Mouse (Mus musculus) megakaryocyte, embryonic 14.5 days (primary cell): ENCODE measurements around the gene Dcaf8. TPM values are rescaled to one million over a fixed set of nuclear protein-coding genes. Genes with fewer than 3 reads are reported as not detected.

ENCODE experiments used
- H3K27me3 ChIP-seq: replicated peaks from 2 replicates; pipeline ENCODE3; 2012; ENCODE audit warnings: inconsistent platforms
- H3K36me3 ChIP-seq: replicated peaks from 2 replicates; pipeline ENCODE3; 2012; ENCODE audit warnings: low read length, inconsistent platforms, mixed read lengths
- H3K4me1 ChIP-seq: 2 replicates; pipeline ENCODE4 v1.6.1; 2012; ENCODE audit warnings: inconsistent platforms
- H3K4me3 ChIP-seq: replicated peaks from 2 replicates; pipeline ENCODE3; 2012; ENCODE audit warnings: moderate library complexity, mild to moderate bottlenecking, inconsistent platforms
- H3K9me3 ChIP-seq: 2 replicates; pipeline ENCODE4 v1.6.1; 2012; ENCODE audit warnings: inconsistent platforms
- FLI1 ChIP-seq: IDR thresholded peaks from 2 replicates; pipeline ENCODE4 v1.6.1; 2012; ENCODE audit warnings: low read length, inconsistent platforms, mixed read lengths
- GATA1 ChIP-seq: IDR thresholded peaks from 3 replicates; pipeline ENCODE4 v1.6.1; 2012; ENCODE audit warnings: mixed read lengths, low read length, inconsistent platforms, borderline replicate concordance
- polyA plus RNA-seq: library from polyadenylated mRNA; stranded (reverse); fragments of >175 nt; gene quantifications from 2 replicates; pipeline ENCODE4 v1.2.3, GENCODE M21; 2012; ENCODE audit warnings: low replicate concordance; ENCODE audit not compliant: insufficient read depth

The Dcaf8 gene
- polyA plus RNA-seq, 1 experiment: 34.6 TPM

DNA sequence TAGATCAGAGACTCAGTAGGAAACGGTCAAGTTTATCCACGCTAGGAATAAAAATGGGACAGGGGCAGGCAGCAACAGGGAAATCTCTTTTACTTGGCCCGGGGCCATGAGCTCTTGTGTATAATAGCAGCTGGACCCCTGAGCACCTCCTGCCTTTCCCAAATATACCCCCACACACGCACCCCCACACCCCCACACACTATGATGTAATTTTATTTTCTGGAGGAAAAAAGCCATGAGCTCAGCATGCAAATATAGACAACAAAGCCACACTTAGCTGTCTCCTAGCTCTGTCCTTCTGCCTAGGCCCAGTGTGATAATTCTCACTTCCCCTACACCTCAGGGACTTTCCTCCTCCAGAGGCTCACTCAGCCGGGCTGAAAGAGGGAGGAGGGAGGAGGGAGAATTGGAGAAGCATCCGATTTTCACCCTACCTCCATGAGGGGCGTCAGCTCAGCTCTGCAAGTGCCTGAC, 59.3 kb downstream of the Dcaf8 start:
- Histone ChIP-seq H3K36me3 (peaks cover 50% of the 10 kb centered on the region), H3K27me3 (peaks cover 2% of the 10 kb centered on the region), H3K9me3 (no peaks in the 10 kb centered on the region), H3K4me3 (no peak overlapping the region), H3K4me1 (peaks cover 66% of the 10 kb centered on the region)
- TF ChIP-seq GATA1 (no peak), FLI1 (no peak)

DNA sequence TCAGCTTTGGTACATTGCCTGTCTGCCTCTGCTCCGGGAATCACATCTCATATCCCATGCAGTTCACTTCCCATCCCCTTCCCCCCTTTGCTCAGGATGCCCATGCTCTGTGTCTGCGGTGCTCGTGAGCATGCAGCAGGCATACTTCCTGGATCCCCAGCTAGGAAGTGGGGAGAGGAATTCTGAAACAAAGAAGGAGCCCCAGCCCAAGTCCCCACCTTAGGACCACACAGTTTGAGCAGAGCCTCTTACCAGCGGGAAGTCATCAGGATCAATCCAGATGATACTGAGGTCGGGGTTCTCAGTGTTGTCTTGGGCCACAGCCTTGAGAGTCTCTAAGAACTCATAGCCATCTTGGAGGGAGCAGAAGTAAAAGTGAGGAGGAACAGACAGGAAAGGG, 64.9 kb downstream of the Dcaf8 start:
- H3K4me1 ChIP-seq: peaks cover 33% of the 10 kb centered on the region
- H3K4me3 ChIP-seq: no peak overlapping the region
- H3K9me3 ChIP-seq: no peaks in the 10 kb centered on the region
- peaks cover 13% of the 10 kb centered on the region for H3K36me3 ChIP-seq
- H3K27me3 ChIP-seq: peaks cover 2% of the 10 kb centered on the region
- TF ChIP-seq GATA1: no peak
- no peak for TF ChIP-seq FLI1

DNA sequence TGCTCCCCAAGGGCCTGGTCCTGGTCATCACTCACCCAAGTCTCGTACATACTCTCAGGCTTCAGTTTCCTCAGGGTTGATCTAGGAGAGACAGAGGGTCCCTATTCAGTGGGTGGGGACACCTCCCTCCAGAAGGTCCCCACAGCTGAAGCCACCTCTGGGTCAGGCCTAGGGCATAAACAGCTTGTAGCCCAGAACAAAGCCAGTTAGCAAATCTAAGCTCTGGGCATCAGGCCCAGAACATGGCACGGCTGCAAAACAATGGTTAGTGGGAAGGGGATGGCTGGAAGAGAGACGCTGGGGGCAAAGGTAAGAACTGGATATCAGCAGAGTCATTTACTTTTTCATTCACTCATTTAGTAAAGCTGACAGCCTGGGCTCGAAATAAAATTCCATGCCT, 65.9 kb downstream of the Dcaf8 start:
- Histone ChIP-seq H3K27me3 (peaks cover 2% of the 10 kb centered on the region), H3K36me3 (peaks cover 13% of the 10 kb centered on the region), H3K4me1 (peaks cover 39% of the 10 kb centered on the region), H3K9me3 (no peaks in the 10 kb centered on the region), H3K4me3 (no peak overlapping the region)
- no peak for TF ChIP-seq GATA1
- no peak for TF ChIP-seq FLI1

DNA sequence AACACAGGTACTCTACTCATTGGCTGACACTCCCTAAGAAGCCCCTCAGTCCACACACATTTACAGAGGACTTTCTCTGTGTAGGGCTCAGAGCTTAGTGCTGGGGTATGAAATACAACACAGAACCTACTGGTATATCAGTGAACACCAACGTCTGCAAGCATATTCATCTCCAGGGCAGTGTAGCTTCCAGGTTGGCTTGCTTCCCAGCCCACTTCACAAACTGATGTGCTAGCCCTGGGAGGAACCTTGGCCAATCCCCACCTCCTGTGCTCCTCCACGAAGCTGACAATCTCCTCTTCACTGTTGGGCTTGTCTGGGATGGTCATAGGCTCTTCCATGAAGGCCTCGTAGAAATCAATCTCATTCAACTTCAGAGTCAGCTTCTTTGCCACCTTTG, 66.9 kb downstream of the Dcaf8 start:
- peaks cover 2% of the 10 kb centered on the region for H3K27me3 ChIP-seq
- TF ChIP-seq GATA1 (no peak), FLI1 (no peak)
- peaks cover 39% of the 10 kb centered on the region for H3K4me1 ChIP-seq
- H3K36me3 ChIP-seq: peaks cover 8% of the 10 kb centered on the region
- H3K4me3 ChIP-seq: no peak overlapping the region
- H3K9me3 ChIP-seq: no peaks in the 10 kb centered on the region

DNA sequence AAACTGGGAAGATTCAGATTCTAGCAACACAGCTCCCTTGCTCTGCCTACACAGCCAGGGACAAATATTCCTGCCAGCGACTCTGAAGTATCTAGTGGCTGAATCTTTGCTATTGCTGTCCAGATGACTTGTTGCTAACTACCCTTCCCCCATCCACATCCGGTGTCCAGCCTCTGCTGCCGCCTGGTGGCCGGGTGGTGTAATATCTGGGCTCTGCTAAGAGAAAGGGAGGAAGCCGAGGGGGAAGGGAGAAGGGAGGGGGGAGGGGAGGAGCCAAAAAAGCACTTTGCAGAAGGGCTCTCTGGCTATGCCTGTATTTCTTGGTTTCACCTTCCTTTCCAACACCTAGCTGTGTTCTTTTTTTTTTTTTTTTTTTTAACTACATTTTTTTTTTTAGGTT, 69.3 kb downstream of the Dcaf8 start:
- H3K4me3 ChIP-seq: peak overlapping the region; percentile 12
- TF ChIP-seq FLI1: peak; percentile 73; the same call in 1 of the 2 replicates
- TF ChIP-seq GATA1: no peak
- H3K9me3 ChIP-seq: no peaks in the 10 kb centered on the region
- H3K36me3 ChIP-seq: no peaks in the 10 kb centered on the region
- H3K4me1 ChIP-seq: peaks cover 41% of the 10 kb centered on the region
- H3K27me3 ChIP-seq: peaks cover 2% of the 10 kb centered on the region

DNA sequence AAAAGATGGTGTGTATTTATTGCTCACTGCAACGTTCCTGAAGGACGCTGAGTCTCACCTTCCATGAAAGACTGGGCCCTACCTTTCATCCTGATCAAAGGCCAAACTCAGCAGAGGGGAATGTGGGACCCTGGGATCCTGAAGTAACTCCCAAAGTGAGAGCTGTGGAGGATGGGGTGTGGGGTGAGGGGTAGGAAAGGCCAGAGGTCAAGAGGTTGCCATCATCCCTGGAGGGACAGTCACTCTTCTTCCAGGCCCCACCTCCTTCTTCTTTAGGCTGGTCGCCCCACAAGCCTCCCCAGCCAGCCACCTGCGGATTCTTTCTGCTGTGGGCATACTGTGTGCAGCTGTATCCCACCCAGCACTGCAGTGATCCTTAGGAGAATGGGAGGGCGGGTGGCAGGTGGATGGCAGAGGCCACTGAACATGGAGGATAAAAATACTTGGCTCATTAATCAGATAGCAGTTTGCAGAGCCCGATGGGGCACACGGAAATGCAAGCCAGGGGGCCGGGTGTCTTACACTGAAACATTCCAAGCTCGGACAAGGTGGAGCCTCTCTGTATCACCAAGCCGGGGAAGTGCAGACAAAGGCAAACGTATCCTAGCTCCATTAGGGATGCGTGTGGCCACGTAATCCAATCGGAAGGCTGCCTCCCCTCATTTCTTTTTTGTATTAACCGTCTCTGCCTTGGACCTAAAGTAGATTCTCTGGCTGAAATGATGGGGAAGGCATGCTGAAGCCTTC, 70.5 kb downstream of the Dcaf8 start:
- Histone ChIP-seq H3K36me3 (no peaks in the 10 kb centered on the region), H3K27me3 (peaks cover 8% of the 10 kb centered on the region), H3K4me3 (no peak overlapping the region), H3K9me3 (no peaks in the 10 kb centered on the region), H3K4me1 (peaks cover 38% of the 10 kb centered on the region)
- TF ChIP-seq FLI1 (no peak), GATA1 (no peak)

DNA sequence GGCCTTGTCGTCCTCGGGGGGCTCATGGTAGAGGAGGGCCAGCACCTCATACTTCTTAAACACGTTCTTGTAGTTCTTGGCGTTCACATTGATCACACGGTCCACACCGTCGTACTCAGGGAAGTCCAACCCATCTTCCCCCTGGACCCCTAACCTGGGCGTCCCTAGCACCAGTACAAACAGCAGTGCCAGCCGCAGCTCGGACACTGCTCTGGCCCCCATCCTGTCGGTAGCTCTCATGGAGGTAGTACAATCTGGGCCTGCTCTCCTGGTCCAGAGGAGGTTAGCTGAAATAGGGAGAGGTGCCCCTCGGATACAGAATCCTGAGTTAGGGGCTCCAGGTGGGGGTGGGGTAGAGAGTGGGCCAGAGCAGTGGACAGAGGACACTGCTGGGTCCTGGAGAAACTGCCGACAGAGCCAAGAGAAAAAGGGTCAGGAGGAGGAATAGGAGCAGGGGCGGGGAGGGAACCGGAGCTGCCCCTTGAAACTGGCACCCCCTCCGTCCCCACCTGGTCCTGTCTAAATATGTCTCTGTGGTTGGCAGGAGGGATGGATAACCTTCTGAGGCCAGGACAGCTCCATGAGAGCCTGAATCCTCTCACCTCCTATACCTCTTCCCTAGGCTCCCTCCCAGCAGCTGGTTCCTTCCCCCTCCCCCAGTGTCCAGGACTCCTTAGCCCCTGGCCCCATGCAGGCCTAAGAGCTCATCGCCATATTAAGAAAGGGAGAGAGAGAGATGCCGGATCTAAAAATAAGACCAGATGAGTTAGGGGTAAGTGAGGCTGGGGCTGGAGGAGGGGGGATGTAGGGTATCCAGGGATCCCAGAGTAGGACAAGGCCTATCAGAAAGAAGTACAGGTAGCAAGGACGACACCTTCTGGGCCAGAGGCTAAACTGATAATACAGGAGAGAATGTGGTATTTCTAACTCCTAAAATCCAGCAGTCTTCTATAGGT, 71.8 kb downstream of the Dcaf8 start, which contains the start of gene Casq1:
Casq1 (minus strand) TSS at position 418 of the 956 bp plus-strand sequence.
- Histone ChIP-seq H3K9me3 (no peaks in the 10 kb centered on the region), H3K27me3 (peaks cover 17% of the 10 kb centered on the region), H3K4me3 (no peak within 1 kb of the TSS), H3K36me3 (no peaks in the 10 kb centered on the region), H3K4me1 (peaks cover 38% of the 10 kb centered on the region)
- TF ChIP-seq FLI1: no peak
- TF ChIP-seq GATA1: no peak

DNA sequence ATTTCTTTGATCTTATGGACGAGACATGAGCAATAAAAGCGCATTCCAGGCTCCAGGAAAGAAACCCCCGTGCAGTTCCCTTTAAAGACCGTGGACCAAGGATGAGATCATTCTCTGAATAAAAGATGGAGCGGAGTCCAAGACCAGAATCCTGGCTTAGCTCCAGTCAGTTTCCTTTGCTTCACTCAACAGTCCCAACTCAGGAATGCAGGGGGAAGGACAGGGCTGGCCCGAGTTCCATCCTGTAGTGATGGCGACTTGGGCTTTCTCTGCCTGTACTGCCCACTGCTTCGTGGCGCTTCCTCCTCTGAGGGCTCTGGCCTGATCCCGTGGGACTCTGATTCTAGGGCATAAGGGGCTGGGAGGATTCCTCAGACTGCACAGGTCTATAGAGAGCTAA, 72.5 kb downstream of the Dcaf8 start:
- Histone ChIP-seq H3K4me3 (no peak overlapping the region), H3K36me3 (no peaks in the 10 kb centered on the region), H3K9me3 (no peaks in the 10 kb centered on the region), H3K27me3 (peaks cover 18% of the 10 kb centered on the region), H3K4me1 (peaks cover 38% of the 10 kb centered on the region)
- no peak for TF ChIP-seq FLI1
- no peak for TF ChIP-seq GATA1

DNA sequence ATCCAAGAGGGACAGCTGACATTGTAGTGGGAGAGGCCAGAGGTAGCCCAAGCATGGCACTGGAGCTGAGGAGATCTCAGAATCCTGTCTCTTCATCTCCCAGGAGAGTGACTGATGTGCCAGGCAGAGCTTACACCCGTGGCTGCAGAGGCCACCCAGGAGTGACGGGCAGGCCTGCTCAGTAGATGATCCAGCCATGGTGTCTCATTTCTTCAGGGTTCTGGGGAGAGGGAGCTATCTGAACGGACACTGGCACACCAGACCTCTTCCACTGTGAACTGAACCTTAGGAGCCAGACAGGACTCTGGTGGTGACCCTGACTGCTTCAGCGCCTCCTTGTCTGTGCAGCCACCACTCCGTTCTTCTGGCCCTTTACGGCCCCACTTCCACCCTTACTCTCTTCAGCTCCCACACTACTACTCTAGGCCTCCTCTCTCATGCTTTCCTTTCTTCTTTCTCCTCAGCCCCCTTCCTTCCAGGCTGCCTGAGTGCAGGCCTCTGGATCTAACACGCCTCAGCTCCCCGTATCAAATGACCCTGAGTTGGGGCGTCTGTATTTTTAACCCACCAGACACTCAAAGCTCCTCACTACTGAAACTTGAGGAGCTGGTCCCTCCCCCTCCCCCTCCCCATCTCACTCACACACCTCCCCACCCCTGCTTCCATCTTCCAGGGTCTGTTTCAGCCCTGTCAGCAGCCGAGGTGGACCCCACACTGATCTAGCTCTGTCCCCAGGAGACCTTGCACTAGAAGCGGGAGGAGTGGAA, 73.6 kb downstream of the Dcaf8 start:
- H3K9me3 ChIP-seq: no peaks in the 10 kb centered on the region
- no peaks in the 10 kb centered on the region for H3K36me3 ChIP-seq
- TF ChIP-seq GATA1 (no peak), FLI1 (no peak)
- H3K27me3 ChIP-seq: peaks cover 18% of the 10 kb centered on the region
- H3K4me1 ChIP-seq: peaks cover 38% of the 10 kb centered on the region
- H3K4me3 ChIP-seq: no peak overlapping the region
